Mouse (Mus musculus): ENCODE measurements around the gene Olfr686.

GRCm38 (mm10) chr7:105256656-105257055 lies 49.4 kb upstream of the Olfr686 start:
- TF ChIP-seq POLR2A (IDR thresholded peaks at IDR 0.05; ENCODE audit: insufficient read depth, low read depth, low read length), result no peak
- TF ChIP-seq CTCF (IDR thresholded peaks at IDR 0.05; ENCODE audit: insufficient read depth, low read depth, low read length), result no peak

Data from olfactory bulb, adult 2 months (tissue).